Mouse (Mus musculus) MN1 (cell line): ENCODE data around the gene Zmiz2.
"Not testable (repeated sequence)": the region's sequence is repeated elsewhere in the genome, so short reads cannot be mapped to it uniquely, and the experiment has no call there.

ENCODE experiments used
- DNase-seq: peaks from one replicate; pipeline ENCODE4 v3.0.0-alpha.2; 2016; ENCODE audit warnings: low spot score

Gene Zmiz2

DNA sequence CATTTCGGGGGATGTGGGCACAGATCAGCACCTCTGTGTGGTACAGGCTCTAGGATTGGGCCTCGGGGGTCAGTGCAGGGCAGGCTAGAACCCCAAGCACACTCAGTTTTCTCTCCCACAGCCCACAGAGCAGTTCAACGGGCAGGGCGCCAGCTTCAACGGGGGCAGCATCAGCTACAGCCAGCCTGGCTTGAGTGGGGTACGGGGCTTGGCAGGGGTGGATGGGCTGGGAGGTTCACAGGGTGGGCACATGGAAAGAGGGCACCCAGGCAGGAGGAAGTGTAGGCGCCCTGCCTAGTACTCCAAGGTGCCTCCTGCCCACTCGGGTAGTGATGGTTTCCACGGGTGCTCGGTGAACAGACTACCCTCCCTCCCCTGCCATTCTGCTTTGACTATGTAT lies 9.3 kb downstream of the Zmiz2 start:
- no peak for DNase-seq

DNA sequence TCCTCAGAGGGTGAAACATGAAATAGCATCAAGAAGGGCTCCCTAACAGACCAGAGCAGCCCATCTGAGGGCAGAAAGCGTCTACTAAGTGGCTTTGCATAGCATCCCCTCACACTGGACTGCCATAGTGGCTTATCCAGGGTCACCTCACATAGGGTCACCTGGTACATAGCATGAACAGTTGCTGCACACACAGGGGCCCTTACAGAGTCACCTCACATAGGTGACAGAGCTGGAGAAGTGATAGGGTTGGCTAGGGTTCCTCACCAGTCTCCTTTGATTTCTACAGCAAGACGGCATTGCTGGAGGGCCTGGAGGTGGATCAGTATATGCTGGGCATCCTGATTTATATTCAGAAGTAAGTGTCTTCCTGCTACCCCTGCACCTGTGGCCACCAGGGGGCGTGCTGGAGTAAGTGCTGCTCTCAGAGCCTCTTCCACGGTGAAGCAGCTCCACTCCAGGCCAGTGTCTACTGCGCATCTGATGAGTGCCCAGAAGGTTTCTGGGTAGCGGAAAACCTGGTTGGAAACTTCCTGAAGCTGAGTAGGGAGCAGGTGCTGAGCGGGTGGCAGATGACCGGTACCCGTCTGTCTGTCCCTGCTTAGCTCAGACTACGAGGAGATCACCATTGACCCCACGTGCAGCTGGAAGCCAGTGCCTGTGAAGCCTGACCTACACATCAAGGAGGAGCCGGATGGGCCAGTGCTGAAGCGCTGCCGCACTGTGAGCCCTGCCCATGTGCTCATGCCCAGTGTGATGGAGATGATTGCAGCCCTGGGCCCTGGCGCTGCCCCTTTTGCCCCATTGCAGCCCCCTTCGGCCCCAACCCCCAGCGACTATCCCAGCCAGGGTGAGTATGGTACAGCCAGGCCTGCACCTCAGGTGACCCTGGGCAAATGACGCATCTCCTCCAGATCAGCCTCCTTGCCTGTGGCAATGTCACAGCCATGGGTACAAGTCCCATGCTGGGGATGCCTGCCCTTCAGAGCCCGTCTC lies 13.9 kb downstream of the Zmiz2 start:
- peak; percentile 84 for DNase-seq

GRCm38 (mm10) chr11:6403830-6404405 lies 15.0 kb downstream of the Zmiz2 start:
- no peak for DNase-seq

GRCm38 (mm10) chr11:6404699-6405566 lies 16.1 kb downstream of the Zmiz2 start:
- DNase-seq, result peak; percentile 92

GRCm38 (mm10) chr11:6405591-6406081 lies 16.8 kb downstream of the Zmiz2 start:
- DNase-seq, result no peak

- peak; percentile 77 for DNase-seq
These were observed 17.6 kb downstream of the Zmiz2 start for GRCm38 (mm10) chr11:6406251-6407161.

DNA sequence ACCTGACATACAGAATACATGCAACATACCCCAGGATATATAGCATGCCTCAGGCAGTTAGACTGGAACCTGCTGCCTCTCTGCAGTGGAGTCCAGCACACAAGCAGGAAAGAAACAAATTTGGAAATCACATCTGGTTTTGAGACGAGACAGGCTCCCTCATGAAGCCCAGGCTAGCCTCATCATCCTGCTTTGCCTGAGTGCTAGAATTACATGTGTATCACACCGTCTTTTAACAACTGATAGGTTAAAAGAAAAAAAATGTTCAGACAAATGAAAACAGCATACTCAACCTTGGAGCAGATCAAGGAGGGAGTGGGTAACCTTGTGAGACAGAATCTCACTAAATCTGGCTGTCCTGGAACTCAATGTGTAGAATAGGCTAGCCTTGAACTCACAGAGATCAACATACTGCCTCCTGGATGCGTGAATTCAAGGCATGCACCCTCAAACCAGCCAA lies 18.3 kb downstream of the Zmiz2 start:
- DNase-seq, result no peak

DNA sequence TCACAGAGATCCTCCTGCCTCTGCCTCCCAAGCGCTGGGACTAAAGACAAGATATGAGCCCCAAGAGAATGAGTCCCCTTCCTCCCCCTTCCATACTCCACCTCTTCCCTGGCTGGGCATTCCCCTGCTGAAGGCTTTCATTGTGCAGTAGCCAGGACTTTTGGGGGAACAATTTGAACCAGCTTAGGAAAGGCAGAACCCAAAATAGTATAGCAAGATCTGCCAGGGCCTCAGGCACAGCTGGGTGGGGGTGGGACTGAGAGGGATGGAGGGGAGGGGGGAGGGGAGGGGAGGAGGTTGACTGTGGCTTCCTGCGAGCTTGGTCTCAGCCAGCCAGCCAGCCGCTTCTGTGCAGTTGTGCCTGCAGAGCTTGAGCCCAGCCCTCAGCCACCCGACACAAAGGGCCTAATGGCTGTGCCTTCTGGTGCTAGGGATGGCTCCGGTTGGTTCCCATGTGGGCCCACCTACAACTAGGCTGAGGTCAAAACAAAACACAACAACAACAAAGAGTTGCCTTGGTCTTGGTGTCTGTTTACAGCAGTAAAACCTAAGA lies 21.3 kb downstream of the Zmiz2 start:
- no peak for DNase-seq

GRCm38 (mm10) chr11:6410755-6411154 lies 21.9 kb downstream of the Zmiz2 start:
- not testable (repeated sequence) for DNase-seq

GRCm38 (mm10) chr11:6411684-6412083 lies 22.8 kb downstream of the Zmiz2 start:
- peak; percentile 81 for DNase-seq

GRCm38 (mm10) chr11:6413264-6413663 lies 24.4 kb downstream of the Zmiz2 start:
- no peak for DNase-seq

GRCm38 (mm10) chr11:6414751-6415550 lies 26.1 kb downstream of the Zmiz2 start, which contains the start of gene Ppia:
Ppia (plus strand) TSS chr11:6415443.
- peak; percentile 52 for DNase-seq

GRCm38 (mm10) chr11:6415551-6416404 lies 26.9 kb downstream of the Zmiz2 start:
- DNase-seq, result peak; percentile 99

- peak; percentile 90 for DNase-seq
These were observed 27.6 kb downstream of the Zmiz2 start for GRCm38 (mm10) chr11:6416405-6417034.

DNA sequence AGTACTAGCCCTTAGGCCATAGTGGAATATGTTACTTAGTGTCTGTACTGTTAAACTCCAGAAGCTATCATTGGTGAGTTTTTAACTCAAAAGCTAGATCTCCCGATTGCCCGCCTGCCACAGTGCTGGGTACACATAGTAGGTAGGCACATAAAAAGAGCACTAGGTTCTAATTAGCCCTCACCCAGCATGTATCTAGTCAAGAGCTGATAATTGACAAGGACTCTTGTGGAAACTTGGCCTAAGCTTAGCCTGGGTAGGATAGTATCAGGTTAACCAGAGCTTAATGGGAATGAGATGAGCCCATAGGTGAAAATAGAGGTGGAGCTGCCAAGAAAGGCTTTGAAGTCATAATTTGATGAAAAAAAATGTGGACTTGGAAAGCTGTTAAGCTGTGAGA lies 28.2 kb downstream of the Zmiz2 start:
- DNase-seq, result peak; percentile 54

DNA sequence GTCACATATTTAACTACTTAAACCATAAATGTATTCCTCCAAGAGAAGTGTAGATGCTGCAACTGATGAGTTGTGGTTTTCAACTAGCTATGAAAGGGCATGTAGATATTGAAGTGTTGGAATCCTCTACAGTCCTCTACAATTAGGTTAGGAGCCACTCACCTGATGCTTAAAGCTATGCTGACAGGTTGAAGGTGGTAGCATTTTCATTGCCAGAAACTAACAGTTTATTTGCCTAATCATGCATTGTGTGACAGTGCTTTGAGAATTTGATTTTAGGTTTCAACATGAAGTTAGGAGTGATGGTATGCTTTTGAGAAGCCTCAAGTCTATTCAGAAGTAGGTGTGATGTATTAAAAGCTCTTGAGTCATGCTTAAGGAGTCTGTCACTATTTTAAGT lies 28.6 kb downstream of the Zmiz2 start:
- no peak for DNase-seq

DNA sequence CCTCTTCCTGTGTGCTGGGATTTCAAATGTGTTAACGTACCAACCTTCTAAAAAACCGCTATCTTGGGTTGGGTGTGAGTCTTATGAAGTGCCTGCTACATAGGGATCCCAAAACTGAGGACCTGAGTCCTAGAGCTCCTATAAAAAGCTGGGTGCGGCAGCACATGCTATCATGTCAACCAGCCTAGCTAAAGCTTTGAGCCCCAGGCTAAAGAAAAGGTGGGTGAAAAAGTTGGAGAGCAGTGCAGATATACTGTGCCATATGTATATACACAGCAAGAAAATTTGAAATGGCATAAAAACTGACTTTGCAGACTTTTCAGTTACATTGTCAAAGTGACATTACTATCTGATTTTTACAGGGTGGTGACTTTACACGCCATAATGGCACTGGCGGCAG lies 29.9 kb downstream of the Zmiz2 start:
- DNase-seq, result no peak

DNA sequence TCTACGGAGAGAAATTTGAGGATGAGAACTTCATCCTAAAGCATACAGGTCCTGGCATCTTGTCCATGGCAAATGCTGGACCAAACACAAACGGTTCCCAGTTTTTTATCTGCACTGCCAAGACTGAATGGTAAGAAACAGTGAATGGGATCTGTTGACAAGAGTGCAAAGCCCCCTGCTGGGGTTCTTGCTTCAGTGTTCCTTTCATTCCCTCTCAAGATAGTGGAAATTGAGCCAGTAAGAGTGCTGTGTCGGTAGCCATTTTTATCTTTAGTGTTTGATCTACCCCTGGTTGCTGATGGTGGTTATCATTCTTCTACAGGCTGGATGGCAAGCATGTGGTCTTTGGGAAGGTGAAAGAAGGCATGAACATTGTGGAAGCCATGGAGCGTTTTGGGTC lies 30.3 kb downstream of the Zmiz2 start:
- DNase-seq, result not testable (repeated sequence)
